Mouse (Mus musculus): Measurements from ENCODE around the gene Heatr6.

GRCm38 (mm10) chr11:83735881-83736280 lies 17.6 kb upstream of the Heatr6 start:
- TF ChIP-seq CTCF (IDR thresholded peaks at IDR 0.05; ENCODE audit: borderline replicate concordance, insufficient read depth, low read length): no peak
- TF ChIP-seq POLR2A (IDR thresholded peaks at IDR 0.05; ENCODE audit: low read depth, low read length): no peak
